Mouse (Mus musculus): ENCODE results near the gene Ndufaf8. TPM values are rescaled to one million over a fixed set of nuclear protein-coding genes. Genes with fewer than 3 reads are reported as not detected.

Ndufaf8 gene
- total and polyA plus RNA-seq, 3 experiments: 46.3 to 103 (median 50.2) TPM

DNA sequence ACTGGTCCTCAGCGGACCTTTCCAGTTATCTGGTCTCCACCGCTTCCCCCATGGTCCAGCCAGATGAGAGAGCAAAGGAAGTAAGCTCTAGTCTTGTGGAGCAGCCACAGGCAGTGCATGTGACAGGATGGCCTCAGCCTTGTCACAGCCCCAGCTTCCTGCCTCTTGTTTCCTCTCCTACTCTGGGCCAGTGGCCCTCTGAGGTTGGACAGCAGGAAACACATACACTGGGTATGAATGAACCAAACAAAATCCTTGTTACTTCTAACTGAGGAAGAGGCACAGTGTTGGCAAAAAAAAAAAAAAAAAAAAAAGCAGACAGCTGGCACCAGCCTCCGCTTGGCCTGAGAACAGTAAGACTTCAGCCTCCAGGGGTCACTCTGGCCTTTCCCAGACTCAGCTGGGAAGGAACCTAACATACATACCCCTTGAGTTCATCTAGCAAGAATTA, 43.9 kb downstream of the Ndufaf8 start:
- Histone ChIP-seq H3K27me3 (replicated peaks) (no peaks in the 10 kb centered on the region), H3K9ac (ENCODE audit: insufficient read depth, low read depth) (no peak overlapping the region), H3K4me3 (replicated peaks in 1 of 3; ENCODE audit: low read depth in 2 of 3, low read length in 2 of 3, poor library complexity in 1 of 3) (no peak overlapping the region), H3K36me3 (replicated peaks in 1 of 2; ENCODE audit: control insufficient read depth in 1 of 2, insufficient read depth in 1 of 2, low read length in 1 of 2) (peaks cover 46 to 92% of the 10 kb centered on the region in 2 experiments), H3K4me2 (ENCODE audit: insufficient read depth, low read depth, poor library complexity, severe bottlenecking) (no peak overlapping the region), H3K4me1 (ENCODE audit: control insufficient read depth in 1 of 2, insufficient read depth in 2 of 2) (peaks cover 0 to 40% of the 10 kb centered on the region in 2 experiments; a peak in 2 of 4 replicates), H3K27ac (ENCODE audit: insufficient read depth, low read depth) (no peak overlapping the region), H3K9me3 (replicated peaks; ENCODE audit: low read length) (no peaks in the 10 kb centered on the region), H3K79me2 (replicated peaks; ENCODE audit: control insufficient read depth, extremely low read depth, insufficient read depth, poor library complexity, severe bottlenecking) (peaks cover 17% of the 10 kb centered on the region)
- dilution Hi-C loops (cut with MboI; ENCODE audit: extremely low pct_ligation_motif_present, extremely low pct_unique_long_range_greater_than_20kb, low sequenced_read_pairs) (no loop called here), in situ Hi-C loops (cut with MboI; ENCODE audit: low pct_ligation_motif_present, low pct_unique_long_range_greater_than_20kb, low sequenced_read_pairs) (no loop called here)
- TF ChIP-seq RCOR1 (conservative IDR thresholded peaks at IDR 0.05; ENCODE audit: low read depth, low read length) (no peak), IRF4 (IDR thresholded peaks at IDR 0.05; ENCODE audit: low read depth, low read length) (no peak), MAZ (IDR thresholded peaks at IDR 0.05; ENCODE audit: low read depth, low read length) (no peak), MAFK (IDR thresholded peaks at IDR 0.05; ENCODE audit: insufficient replicate concordance, low read length) (no peak), USF1 (IDR thresholded peaks at IDR 0.05; ENCODE audit: low read depth, low read length) (no peak), RAD21 (IDR thresholded peaks at IDR 0.05; ENCODE audit: low read depth, low read length) (peak; percentile 18), MEF2A (IDR thresholded peaks at IDR 0.05; ENCODE audit: borderline replicate concordance, low read depth, low read length) (no peak), NELFE (IDR thresholded peaks at IDR 0.05; ENCODE audit: low read depth, low read length) (no peak), NRF1 (IDR thresholded peaks at IDR 0.05; ENCODE audit: low read depth, low read length) (no peak), USF2 (conservative IDR thresholded peaks at IDR 0.05; ENCODE audit: low read depth, low read length) (no peak), CHD2 (IDR thresholded peaks at IDR 0.05; ENCODE audit: low read length) (no peak), POLR2A (IDR thresholded peaks at IDR 0.05; ENCODE audit: low read depth, low read length) (no peak), POLR2AphosphoS2 (IDR thresholded peaks at IDR 0.05; ENCODE audit: low read depth, low read length) (no peak), KAT2A (IDR thresholded peaks at IDR 0.05; ENCODE audit: insufficient replicate concordance, low read length) (no peak), PAX5 (IDR thresholded peaks at IDR 0.05; ENCODE audit: low read length) (no peak), ELF1 (IDR thresholded peaks at IDR 0.05; ENCODE audit: low read depth, low read length) (no peak), HCFC1 (IDR thresholded peaks at IDR 0.05; ENCODE audit: low read depth, low read length) (no peak), CTCF (conservative IDR thresholded peaks at IDR 0.05 in 1 of 2, IDR thresholded peaks at IDR 0.05 in 1 of 2; ENCODE audit: low read depth in 2 of 2, low read length in 2 of 2) (peak in 1 of 2 experiments; percentile 37; a peak in 2 of 4 replicates), ZNF384 (IDR thresholded peaks at IDR 0.05; ENCODE audit: low read depth, low read length) (peak; percentile 83), JUND (conservative IDR thresholded peaks at IDR 0.05; ENCODE audit: low read depth, low read length) (no peak), ZMIZ1 (IDR thresholded peaks at IDR 0.05; ENCODE audit: low read depth, low read length) (no peak), JUN (IDR thresholded peaks at IDR 0.05; ENCODE audit: insufficient read depth, low read depth, low read length) (no peak), BHLHE40 (IDR thresholded peaks at IDR 0.05; ENCODE audit: low read depth, low read length) (no peak), SMC3 (IDR thresholded peaks at IDR 0.05; ENCODE audit: low read depth, low read length) (0 out of 2 replicates have a peak, but pooled peaks have one; percentile 4)
- no peak for DNase-seq (ENCODE audit: extremely low read depth)
